Mouse (Mus musculus) MEL (cell line): Measurements from ENCODE around the gene Oxsr1.

ENCODE experiments used
- CTCF ChIP-seq, 3 experiments: IDR thresholded peaks in 2 of 3; conservative IDR thresholded peaks in 1 of 3; 2 replicates each; pipeline ENCODE4 v1.5.1; 2011 to 2012; ENCODE audit warnings: low read length in 3 of 3, low read depth in 2 of 3, mild to moderate bottlenecking in 2 of 3, improper control_type of control experiment in 1 of 3, inconsistent platforms in 1 of 3, mixed read lengths in 1 of 3, moderate library complexity in 1 of 3; ENCODE audit not compliant: control insufficient read depth in 1 of 3, insufficient read depth in 1 of 3, poor library complexity in 1 of 3, severe bottlenecking in 1 of 3
- ELF1 ChIP-seq: IDR thresholded peaks from 2 replicates; pipeline ENCODE4 v1.6.1; 2014; ENCODE audit warnings: low read depth, mild to moderate bottlenecking, inconsistent platforms, low read length, improper control_type of control experiment, moderate library complexity
- EP300 ChIP-seq, 2 experiments: IDR thresholded peaks; 2 replicates each; pipeline ENCODE4 v1.6.1; 2011; ENCODE audit warnings: improper control_type of control experiment in 2 of 2, low read length in 2 of 2, low read depth in 1 of 2, mild to moderate bottlenecking in 1 of 2
- GATA1 ChIP-seq: IDR thresholded peaks from 2 replicates; pipeline ENCODE4 v1.6.1; 2011; ENCODE audit warnings: low read depth, low read length, improper control_type of control experiment
- HCFC1 ChIP-seq: IDR thresholded peaks from 2 replicates; pipeline ENCODE4 v1.6.1; 2012; ENCODE audit warnings: low read depth, mild to moderate bottlenecking, inconsistent platforms, low read length, improper control_type of control experiment, moderate library complexity
- MAFK ChIP-seq: IDR thresholded peaks from 2 replicates; pipeline ENCODE4 v1.6.1; 2011; ENCODE audit warnings: low read depth, mild to moderate bottlenecking, low read length, improper control_type of control experiment, borderline replicate concordance
- MAX ChIP-seq: IDR thresholded peaks from 2 replicates; pipeline ENCODE4 v1.6.1; 2011; ENCODE audit warnings: low read length, improper control_type of control experiment
- POLR2A ChIP-seq, 2 experiments: IDR thresholded peaks; 2 replicates each; pipeline ENCODE4 v1.6.1; 2011 to 2012; ENCODE audit warnings: low read length in 2 of 2, mild to moderate bottlenecking in 2 of 2, control low read depth in 1 of 2, improper control_type of control experiment in 1 of 2, low read depth in 1 of 2, moderate library complexity in 1 of 2; ENCODE audit not compliant: control insufficient read depth in 1 of 2, insufficient read depth in 1 of 2, poor library complexity in 1 of 2
- ZMIZ1 ChIP-seq: IDR thresholded peaks from 2 replicates; pipeline ENCODE4 v1.6.1; 2012; ENCODE audit warnings: low read depth, mild to moderate bottlenecking, inconsistent platforms, low read length, improper control_type of control experiment, moderate library complexity

- TF ChIP-seq POLR2A (IDR thresholded peaks at IDR 0.05; ENCODE audit: control insufficient read depth in 1 of 2, insufficient read depth in 1 of 2, low read depth in 1 of 2, low read length in 2 of 2, poor library complexity in 1 of 2) = no peak
- no peak for TF ChIP-seq MAFK
- no peak for TF ChIP-seq CTCF (IDR thresholded peaks at IDR 0.05 in 2 of 3, conservative IDR thresholded peaks at IDR 0.05 in 1 of 3; ENCODE audit: control insufficient read depth in 1 of 3, insufficient read depth in 1 of 3, low read depth in 2 of 3, low read length in 3 of 3, poor library complexity in 1 of 3, severe bottlenecking in 1 of 3)
- TF ChIP-seq ZMIZ1 = no peak
- no peak for TF ChIP-seq GATA1
- 0 out of 2 replicates have a peak, but pooled peaks have one; percentile 10 for TF ChIP-seq MAX
- no peak for TF ChIP-seq EP300 (IDR thresholded peaks at IDR 0.05; ENCODE audit: low read depth in 1 of 2, low read length in 2 of 2)
- no peak for TF ChIP-seq ELF1
- TF ChIP-seq HCFC1 = no peak
Measured at GRCm38 (mm10) chr9:119321392-119322229, 616 bp downstream of the Oxsr1 start.
